Mouse (Mus musculus) intestine, embryonic 16.5 days (tissue): Measurements from ENCODE around the gene Fut9. TPM values are rescaled to one million over a fixed set of nuclear protein-coding genes. Genes with fewer than 3 reads are reported as not detected.

Source experiments
- ATAC-seq: fragments of 200-750 bp; cut with Nextera tagmentation; 2 replicates; pipeline ENCODE4 v1.8.0; 2017; ENCODE audit warnings: moderate TSS enrichment, moderate library complexity
- H3K27ac ChIP-seq: fragments of 300-500 bp; sonication (generic); 2 replicates; pipeline ENCODE4 v1.5.1; 2014; ENCODE audit warnings: mild to moderate bottlenecking, low read length
- H3K27me3 ChIP-seq: fragments of 300-500 bp; sonication (generic); replicated peaks from 2 replicates; pipeline ENCODE4 v1.6.1; 2014; ENCODE audit warnings: low read length, control low read depth, mixed read lengths; ENCODE audit not compliant: control insufficient read depth, insufficient read depth
- H3K36me3 ChIP-seq: fragments of 300-500 bp; sonication (generic); 2 replicates; pipeline ENCODE4 v1.6.1; 2014; ENCODE audit warnings: low read length, control low read depth; ENCODE audit not compliant: control insufficient read depth, insufficient read depth
- H3K4me1 ChIP-seq: fragments of 300-500 bp; sonication (generic); 2 replicates; pipeline ENCODE4 v1.6.1; 2014; ENCODE audit warnings: low read length, control low read depth, mixed read lengths; ENCODE audit not compliant: control insufficient read depth, insufficient read depth
- H3K4me2 ChIP-seq: fragments of 300-500 bp; sonication (generic); 2 replicates; pipeline ENCODE4 v1.6.1; 2014; ENCODE audit warnings: low read depth, low read length, control low read depth
- H3K4me3 ChIP-seq: fragments of 300-500 bp; sonication (generic); 2 replicates; pipeline ENCODE4 v1.5.1; 2014; ENCODE audit warnings: mild to moderate bottlenecking, low read length
- H3K9ac ChIP-seq: fragments of 300-500 bp; sonication (generic); 2 replicates; pipeline ENCODE4 v1.6.1; 2014; ENCODE audit warnings: low read depth, low read length
- H3K9me3 ChIP-seq: fragments of 300-500 bp; sonication (generic); 2 replicates; pipeline ENCODE4 v1.6.1; 2016; ENCODE audit warnings: low read length, control low read depth; ENCODE audit not compliant: control insufficient read depth
- WGBS: fragments of 180-500 bp; shearing (Covaris S2); extraction: QIAGEN DNeasy Blood & Tissue Kit; methylation state at CpG from one replicate; pipeline ENCODE4 v1.1.7; 2014; 5-methylcytosine and 5-hydroxymethylcytosine counted together
- polyA plus RNA-seq: library from polyadenylated mRNA; unstranded; fragments of >200 nt; fragmentation: Nextera tagmentation; extraction: Ambion mirVana; gene quantifications from 2 replicates; pipeline ENCODE4 v1.2.1, GENCODE M21; 2015

Fut9 gene
- polyA plus RNA-seq, 1 experiment from 2014 or later, result 0.04 TPM

DNA sequence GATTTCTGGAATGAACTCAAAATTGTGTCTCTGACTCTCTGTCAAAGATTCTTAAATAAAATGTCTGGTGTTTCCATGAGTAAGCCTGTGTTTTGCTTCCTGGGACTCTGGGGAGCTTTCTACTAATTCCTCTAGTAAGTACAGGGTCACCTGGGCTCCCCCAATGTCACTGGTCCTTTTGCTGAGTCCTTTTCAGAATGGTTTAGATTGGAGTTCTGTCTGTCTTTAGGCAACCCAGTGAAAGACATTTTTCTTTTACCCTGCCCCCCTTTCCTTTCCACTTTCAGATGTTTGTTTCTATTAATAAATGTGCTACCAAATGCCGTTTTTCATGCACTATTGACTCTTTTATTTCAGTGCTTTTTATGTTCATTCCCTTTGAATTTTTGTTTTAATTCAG lies 173.0 kb downstream of the Fut9 start:
- ATAC-seq, result no peak
- H3K4me2 ChIP-seq, result no peak overlapping the region
- no peak overlapping the region for H3K9ac ChIP-seq
- H3K4me3 ChIP-seq, result no peak overlapping the region
- H3K27me3 ChIP-seq, result no peaks in the 10 kb centered on the region
- H3K9me3 ChIP-seq, result no peaks in the 10 kb centered on the region
- no peaks in the 10 kb centered on the region for H3K4me1 ChIP-seq
- WGBS, result 53% methylated on average over 1 of the region's 1 CpGs
- no peak overlapping the region for H3K27ac ChIP-seq
- H3K36me3 ChIP-seq, result no peaks in the 10 kb centered on the region

GRCm38 (mm10) chr4:25623176-25623575 lies 176.9 kb downstream of the Fut9 start:
- 87% methylated on average over 2 of the region's 2 CpGs for WGBS
- H3K27me3 ChIP-seq, result no peaks in the 10 kb centered on the region
- H3K4me2 ChIP-seq, result no peak overlapping the region
- no peak overlapping the region for H3K9ac ChIP-seq
- no peak overlapping the region for H3K27ac ChIP-seq
- no peak for ATAC-seq
- H3K36me3 ChIP-seq, result no peaks in the 10 kb centered on the region
- H3K4me1 ChIP-seq, result no peaks in the 10 kb centered on the region
- no peak overlapping the region for H3K4me3 ChIP-seq
- no peaks in the 10 kb centered on the region for H3K9me3 ChIP-seq

- Histone ChIP-seq H3K27me3 (no peaks in the 10 kb centered on the region), H3K27ac (no peak overlapping the region), H3K4me1 (no peaks in the 10 kb centered on the region), H3K4me2 (no peak overlapping the region), H3K4me3 (no peak overlapping the region), H3K9me3 (no peaks in the 10 kb centered on the region), H3K36me3 (no peaks in the 10 kb centered on the region), H3K9ac (no peak overlapping the region)
- ATAC-seq, result no peak
- WGBS, result 86% methylated on average over 4 of the region's 4 CpGs
These were observed 182.7 kb downstream of the Fut9 start for GRCm38 (mm10) chr4:25617301-25617700.

GRCm38 (mm10) chr4:25613426-25613825 lies 186.6 kb downstream of the Fut9 start:
- Histone ChIP-seq H3K9ac (no peak overlapping the region), H3K4me1 (no peaks in the 10 kb centered on the region), H3K36me3 (no peaks in the 10 kb centered on the region), H3K27me3 (no peaks in the 10 kb centered on the region), H3K4me3 (no peak overlapping the region), H3K27ac (no peak overlapping the region), H3K9me3 (no peaks in the 10 kb centered on the region), H3K4me2 (no peak overlapping the region)
- 85% methylated on average over 5 of the region's 5 CpGs for whole genome bisulfite sequencing
- ATAC-seq, result no peak

DNA sequence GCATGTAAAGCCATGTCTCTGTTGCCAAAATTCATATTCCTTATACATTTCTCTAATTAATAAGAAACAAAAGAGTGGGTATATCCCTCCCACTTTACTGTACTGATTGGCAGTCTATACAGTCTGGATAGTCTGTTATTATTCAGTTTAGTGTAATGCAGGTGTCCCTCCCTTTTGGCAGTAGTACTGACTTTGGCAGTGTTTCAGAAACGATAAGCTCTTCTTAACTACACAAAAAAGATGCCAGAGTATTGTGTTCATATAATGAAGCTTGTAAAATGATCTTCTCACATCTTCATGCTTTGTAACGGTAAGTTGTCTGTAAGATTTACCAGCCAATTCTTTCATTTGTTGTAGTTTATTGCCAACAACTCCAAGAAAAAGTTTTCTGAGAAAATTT lies 189.6 kb downstream of the Fut9 start:
- WGBS, result 69% methylated on average over 2 of the region's 2 CpGs

GRCm38 (mm10) chr4:25593218-25593617 lies 206.8 kb downstream of the Fut9 start:
- Histone ChIP-seq H3K27ac (no peak overlapping the region), H3K9me3 (no peaks in the 10 kb centered on the region)
- no peak for ATAC-seq

More for the DNA sequence above, 189.6 kb downstream of the Fut9 start:
- H3K4me3 ChIP-seq, result no peak overlapping the region
- no peaks in the 10 kb centered on the region for H3K27me3 ChIP-seq
- ATAC-seq, result no peak
- no peaks in the 10 kb centered on the region for H3K36me3 ChIP-seq
- H3K4me1 ChIP-seq, result no peaks in the 10 kb centered on the region
- H3K27ac ChIP-seq, result no peak overlapping the region
- H3K9ac ChIP-seq, result no peak overlapping the region
- no peak overlapping the region for H3K4me2 ChIP-seq
- H3K9me3 ChIP-seq, result no peaks in the 10 kb centered on the region

More at GRCm38 (mm10) chr4:25593218-25593617, 206.8 kb downstream of the Fut9 start:
- 73% methylated on average over 4 of the region's 4 CpGs for WGBS
- no peaks in the 10 kb centered on the region for H3K4me1 ChIP-seq
- H3K9ac ChIP-seq, result no peak overlapping the region
- no peaks in the 10 kb centered on the region for H3K36me3 ChIP-seq
- no peak overlapping the region for H3K4me3 ChIP-seq
- no peaks in the 10 kb centered on the region for H3K27me3 ChIP-seq
- H3K4me2 ChIP-seq, result no peak overlapping the region
